ENCODE assay signal across 24 mouse cellular contexts in genomic region chr19:43792537-43792936, GRCm38 (mm10). TPM values are rescaled to one million over a fixed set of nuclear protein-coding genes. Genes with fewer than 3 reads are reported as not detected.
DNase-seq lines count a peak whose midpoint lies in the region; ATAC-seq and TF ChIP-seq lines count a peak whose summit lies in the region.
"Had no signal": no experiment of that assay in that cellular context is flagged by ENCODE, and none has a peak within 500 bp of the region (broad histone marks: within the 10 kb centered on the region; RNA-seq: fewer than 3 reads in every experiment).

No protein-coding gene starts in this region.

- no peak for TF ChIP-seq POLR2A in liver, adult 2 months (IDR thresholded peaks at IDR 0.05; ENCODE audit: extremely low read depth, insufficient read depth, low read length)

- H3K4me1 ChIP-seq in intestine, postnatal 0 days (replicated peaks; ENCODE audit: control insufficient read depth, insufficient read depth, low read length) = no peaks in the 10 kb centered on the region
- peaks cover 2% of the 10 kb centered on the region; the same call in 1 of the 2 replicates for H3K4me1 ChIP-seq in intestine, embryonic 16.5 days (ENCODE audit: control insufficient read depth, insufficient read depth, low read length)
- peaks cover 52% of the 10 kb centered on the region for H3K4me1 ChIP-seq in liver, adult 2 months (ENCODE audit: control insufficient read depth, insufficient read depth, low read length)
- H3K4me1 ChIP-seq in liver, embryonic 12.5 days = no peaks in the 10 kb centered on the region
- peaks cover 2% of the 10 kb centered on the region; the same call in 1 of the 2 replicates for H3K4me1 ChIP-seq in liver, embryonic 13.5 days (replicated peaks)
- no peaks in the 10 kb centered on the region for H3K4me1 ChIP-seq in liver, embryonic 11.5 days (replicated peaks; ENCODE audit: control insufficient read depth, insufficient read depth, low read length)
- no peaks in the 10 kb centered on the region for H3K4me1 ChIP-seq in liver, postnatal 0 days (ENCODE audit: insufficient read depth)

- no peak overlapping the region for H3K9ac ChIP-seq in intestine, postnatal 0 days (ENCODE audit: low read depth, low read length)
- H3K9ac ChIP-seq in intestine, embryonic 16.5 days (ENCODE audit: low read depth, low read length) = no peak overlapping the region
- H3K9ac ChIP-seq in liver, adult 2 months (ENCODE audit: low read depth, low read length) = peak overlapping the region; percentile 49; the same call in 1 of the 2 replicates
- H3K9ac ChIP-seq in liver, embryonic 12.5 days = no peak overlapping the region
- H3K9ac ChIP-seq in liver, embryonic 13.5 days = no peak overlapping the region
- no peak overlapping the region for H3K9ac ChIP-seq in liver, embryonic 11.5 days (ENCODE audit: low read depth, low read length)
- H3K9ac ChIP-seq in liver, postnatal 0 days (replicated peaks) = 0 out of 2 replicates have a peak overlapping the region, but pooled peaks have one; percentile 16

- peak; percentile 23 for ATAC-seq in intestine, postnatal 0 days
- no peak for ATAC-seq in intestine, embryonic 16.5 days
- ATAC-seq in liver, embryonic 12.5 days = no peak
- peak; percentile 21; the same call in 1 of the 2 replicates for ATAC-seq in liver, embryonic 13.5 days (ENCODE audit: low read depth)
- no peak for ATAC-seq in liver, embryonic 11.5 days (replicated peaks; ENCODE audit: low FRiP score)
- peak; percentile 58 for ATAC-seq in liver, postnatal 0 days
- ATAC-seq: activated CD4-positive, CD25-positive, alpha-beta regulatory T cell, adult 4 months; CD4-positive, CD25-positive, alpha-beta regulatory T cell, adult 4 months; Patski had no signal

- H3K27ac ChIP-seq in intestine, postnatal 0 days (ENCODE audit: low read depth, low read length) = no peak overlapping the region
- no peak overlapping the region for H3K27ac ChIP-seq in intestine, embryonic 16.5 days (ENCODE audit: low read length)
- peak overlapping the region; percentile 93 for H3K27ac ChIP-seq in liver, adult 2 months (replicated peaks; ENCODE audit: insufficient read depth, low read depth, low read length)
- no peak overlapping the region for H3K27ac ChIP-seq in liver, embryonic 12.5 days
- H3K27ac ChIP-seq in liver, embryonic 13.5 days = no peak overlapping the region
- no peak overlapping the region for H3K27ac ChIP-seq in liver, embryonic 11.5 days (ENCODE audit: low read depth, low read length)
- peak overlapping the region; percentile 82 for H3K27ac ChIP-seq in liver, postnatal 0 days (ENCODE audit: low read depth)

- H3K9me3 ChIP-seq in intestine, postnatal 0 days (ENCODE audit: control insufficient read depth) = no peaks in the 10 kb centered on the region
- H3K9me3 ChIP-seq in intestine, embryonic 16.5 days (ENCODE audit: control insufficient read depth, low read length) = no peaks in the 10 kb centered on the region
- H3K9me3 ChIP-seq in liver, embryonic 12.5 days (replicated peaks) = no peaks in the 10 kb centered on the region
- H3K9me3 ChIP-seq in liver, embryonic 13.5 days (replicated peaks) = no peaks in the 10 kb centered on the region
- H3K9me3 ChIP-seq in liver, embryonic 11.5 days (ENCODE audit: control insufficient read depth, low read length) = no peaks in the 10 kb centered on the region
- H3K9me3 ChIP-seq in liver, postnatal 0 days (ENCODE audit: low read length) = no peaks in the 10 kb centered on the region
- H3K9me3 ChIP-seq: G1E had no signal

- H3K4me3 ChIP-seq in intestine, postnatal 0 days (ENCODE audit: low read depth, low read length) = no peak overlapping the region
- H3K4me3 ChIP-seq in intestine, embryonic 16.5 days (ENCODE audit: low read length) = no peak overlapping the region
- no peak overlapping the region for H3K4me3 ChIP-seq in liver, adult 2 months (ENCODE audit: insufficient read depth, low read depth, low read length)
- no peak overlapping the region for H3K4me3 ChIP-seq in liver, embryonic 12.5 days
- no peak overlapping the region for H3K4me3 ChIP-seq in liver, embryonic 13.5 days (replicated peaks)
- H3K4me3 ChIP-seq in liver, embryonic 11.5 days (ENCODE audit: low read depth, low read length) = no peak overlapping the region
- H3K4me3 ChIP-seq in liver, postnatal 0 days (ENCODE audit: low read depth, low read length) = no peak overlapping the region

- H3K27me3 ChIP-seq in intestine, postnatal 0 days (replicated peaks; ENCODE audit: control insufficient read depth, insufficient read depth, low read length) = no peaks in the 10 kb centered on the region
- H3K27me3 ChIP-seq in intestine, embryonic 16.5 days (replicated peaks; ENCODE audit: control insufficient read depth, insufficient read depth, low read length) = no peaks in the 10 kb centered on the region
- no peaks in the 10 kb centered on the region for H3K27me3 ChIP-seq in liver, adult 2 months (ENCODE audit: control insufficient read depth, insufficient read depth, low read length)
- no peaks in the 10 kb centered on the region for H3K27me3 ChIP-seq in liver, embryonic 12.5 days (replicated peaks)
- no peaks in the 10 kb centered on the region for H3K27me3 ChIP-seq in liver, embryonic 13.5 days
- H3K27me3 ChIP-seq in liver, embryonic 11.5 days (replicated peaks; ENCODE audit: control insufficient read depth, insufficient read depth, low read length) = no peaks in the 10 kb centered on the region
- no peaks in the 10 kb centered on the region for H3K27me3 ChIP-seq in liver, postnatal 0 days (ENCODE audit: insufficient read depth, low read length)
- H3K27me3 ChIP-seq: CH12.LX had no signal

- H3K79me2 ChIP-seq in liver, adult 2 months (ENCODE audit: control insufficient read depth, insufficient read depth, low read length) = no peaks in the 10 kb centered on the region

- peak; percentile 84; the same call in 1 of the 2 replicates for TF ChIP-seq EP300 in liver, postnatal 0 days (IDR thresholded peaks at IDR 0.05; ENCODE audit: low read depth)

- WGBS in intestine, postnatal 0 days = 84% methylated on average over 4 of the region's 4 CpGs
- WGBS in intestine, embryonic 16.5 days = 90% methylated on average over 4 of the region's 4 CpGs
- 33% methylated on average over 4 of the region's 4 CpGs for WGBS in liver, adult 2 months
- WGBS in liver, embryonic 12.5 days (ENCODE audit: insufficient replicate concordance) = 68% methylated on average over 4 of the region's 4 CpGs
- 69% methylated on average over 4 of the region's 4 CpGs for WGBS in liver, embryonic 13.5 days (ENCODE audit: insufficient replicate concordance)
- WGBS in liver, embryonic 11.5 days = 84% methylated on average over 4 of the region's 4 CpGs
- 73% methylated on average over 4 of the region's 4 CpGs for WGBS in liver, postnatal 0 days (ENCODE audit: insufficient replicate concordance)

- H3K4me2 ChIP-seq in intestine, postnatal 0 days (replicated peaks; ENCODE audit: low read depth) = no peak overlapping the region
- no peak overlapping the region for H3K4me2 ChIP-seq in intestine, embryonic 16.5 days (ENCODE audit: low read depth, low read length)
- H3K4me2 ChIP-seq in liver, embryonic 12.5 days = no peak overlapping the region
- H3K4me2 ChIP-seq in liver, embryonic 13.5 days = no peak overlapping the region
- H3K4me2 ChIP-seq in liver, embryonic 11.5 days = no peak overlapping the region
- no peak overlapping the region for H3K4me2 ChIP-seq in liver, postnatal 0 days (ENCODE audit: low read depth, low read length)

- H3K36me3 ChIP-seq in intestine, postnatal 0 days (ENCODE audit: control insufficient read depth, insufficient read depth) = 0 out of 2 replicates have a peak, but pooled peaks cover 6% of the 10 kb centered on the region
- no peaks in the 10 kb centered on the region for H3K36me3 ChIP-seq in intestine, embryonic 16.5 days (ENCODE audit: control insufficient read depth, insufficient read depth, low read length)
- H3K36me3 ChIP-seq in liver, adult 2 months (ENCODE audit: control insufficient read depth, insufficient read depth, low read length) = peaks cover 35% of the 10 kb centered on the region
- no peaks in the 10 kb centered on the region for H3K36me3 ChIP-seq in liver, embryonic 12.5 days
- H3K36me3 ChIP-seq in liver, embryonic 13.5 days = no peaks in the 10 kb centered on the region
- no peaks in the 10 kb centered on the region for H3K36me3 ChIP-seq in liver, embryonic 11.5 days (ENCODE audit: control insufficient read depth, insufficient read depth, low read length)
- H3K36me3 ChIP-seq in liver, postnatal 0 days (replicated peaks; ENCODE audit: insufficient read depth, low read length) = peaks cover 6% of the 10 kb centered on the region; the same call in 1 of the 2 replicates
- H3K36me3 ChIP-seq: G1E had no signal

- peak; percentile 98 for DNase-seq in liver, adult 2 months (ENCODE audit: extremely low read depth, low read depth, low spot score)
- no peak for DNase-seq in liver, embryonic 13.5 days
- DNase-seq in liver, embryonic 11.5 days (ENCODE audit: low spot score) = no peak
- no peak for DNase-seq in liver, postnatal 0 days
- DNase-seq in liver = no peak
- DNase-seq: adrenal gland, adult 2 months; adrenal gland, adult 8-10 months; adrenal gland, postnatal 10 days; adrenal gland, postnatal 14 days; adrenal gland, postnatal 25 days; adrenal gland, postnatal 36 days; B cell, adult 2 months; cerebellum, adult 11 months; cerebellum, adult 11-12 months had no signal

- no peak for TF ChIP-seq CTCF in intestine, postnatal 0 days (IDR thresholded peaks at IDR 0.05; ENCODE audit: low read depth)
- TF ChIP-seq CTCF in liver, adult 2 months (IDR thresholded peaks at IDR 0.05; ENCODE audit: low read depth, low read length) = no peak
- no peak for TF ChIP-seq CTCF in liver, postnatal 0 days (IDR thresholded peaks at IDR 0.05; ENCODE audit: low read depth)

RNA-seq across cellular contexts. Expression of gene Abcc2, which starts 10.5 kb away (rescaled TPM):
- 90.5 and 129 TPM in 2 replicates for polyA plus RNA-seq in intestine, postnatal 0 days (2015; fragmentation: Nextera tagmentation; extraction: Ambion mirVana)
- 24.1 and 31.4 TPM in 2 replicates for polyA plus RNA-seq in intestine, embryonic 16.5 days (2015; fragmentation: Nextera tagmentation; extraction: Ambion mirVana)
- total RNA-seq in liver, adult 2 months (2014; rRNA removed) = 488 and 590 TPM in 2 replicates
- 230 and 298 TPM in 2 replicates for polyA plus RNA-seq in liver, adult 2 months (2012; rRNA removed)
- 8.2 and 8.8 TPM in 2 replicates for polyA plus RNA-seq in liver, embryonic 12.5 days (2016; fragmentation: Nextera tagmentation; extraction: Ambion mirVana)
- 8.5 and 8.9 TPM in 2 replicates for polyA plus RNA-seq in liver, embryonic 13.5 days (2015; fragmentation: Nextera tagmentation; extraction: Ambion mirVana)
- polyA plus RNA-seq in liver, embryonic 11.5 days (2014; fragmentation: Nextera tagmentation; extraction: Ambion mirVana) = 4.5 and 5.1 TPM in 2 replicates
- polyA plus RNA-seq in liver, postnatal 0 days (2015; fragmentation: Nextera tagmentation; extraction: Ambion mirVana) = 37.7 and 38.3 TPM in 2 replicates
- total RNA-seq: MEL had no signal
- polyA plus RNA-seq: activated CD4-positive, CD25-positive, alpha-beta regulatory T cell, adult 4 months; C2C12; CD4-positive, CD25-positive, alpha-beta regulatory T cell, adult 4 months; Patski had no signal

RNA-seq across cellular contexts. Expression of gene Cox15, which starts 39.7 kb away (rescaled TPM):
- polyA plus RNA-seq in intestine, postnatal 0 days (2015; fragmentation: Nextera tagmentation; extraction: Ambion mirVana) = 15.3 and 16.8 TPM in 2 replicates
- polyA plus RNA-seq in intestine, embryonic 16.5 days (2015; fragmentation: Nextera tagmentation; extraction: Ambion mirVana) = 18.6 and 21.7 TPM in 2 replicates
- 9.2 and 10.2 TPM in 2 replicates for total RNA-seq in liver, adult 2 months (2014; rRNA removed)
- 10.6 and 10.9 TPM in 2 replicates for polyA plus RNA-seq in liver, adult 2 months (2012; rRNA removed)
- 9.7 and 10.4 TPM in 2 replicates for polyA plus RNA-seq in liver, embryonic 12.5 days (2016; fragmentation: Nextera tagmentation; extraction: Ambion mirVana)
- polyA plus RNA-seq in liver, embryonic 13.5 days (2015; fragmentation: Nextera tagmentation; extraction: Ambion mirVana) = 7.0 TPM in 2 replicates
- 12.3 and 14.0 TPM in 2 replicates for polyA plus RNA-seq in liver, embryonic 11.5 days (2014; fragmentation: Nextera tagmentation; extraction: Ambion mirVana)
- 3.4 and 3.5 TPM in 2 replicates for polyA plus RNA-seq in liver, postnatal 0 days (2015; fragmentation: Nextera tagmentation; extraction: Ambion mirVana)

RNA-seq across cellular contexts. Expression of gene Cutc, which starts 39.7 kb away (rescaled TPM):
- 21.2 and 23.2 TPM in 2 replicates for polyA plus RNA-seq in intestine, postnatal 0 days (2015; fragmentation: Nextera tagmentation; extraction: Ambion mirVana)
- 23.5 and 25.6 TPM in 2 replicates for polyA plus RNA-seq in intestine, embryonic 16.5 days (2015; fragmentation: Nextera tagmentation; extraction: Ambion mirVana)
- total RNA-seq in liver, adult 2 months (2014; rRNA removed) = 17.0 and 17.8 TPM in 2 replicates
- 7.5 and 7.9 TPM in 2 replicates for polyA plus RNA-seq in liver, adult 2 months (2012; rRNA removed)
- polyA plus RNA-seq in liver, embryonic 12.5 days (2016; fragmentation: Nextera tagmentation; extraction: Ambion mirVana) = 14.5 and 16.5 TPM in 2 replicates
- 14.7 and 14.8 TPM in 2 replicates for polyA plus RNA-seq in liver, embryonic 13.5 days (2015; fragmentation: Nextera tagmentation; extraction: Ambion mirVana)
- 19.4 and 22.3 TPM in 2 replicates for polyA plus RNA-seq in liver, embryonic 11.5 days (2014; fragmentation: Nextera tagmentation; extraction: Ambion mirVana)
- 17.1 and 17.6 TPM in 2 replicates for polyA plus RNA-seq in liver, postnatal 0 days (2015; fragmentation: Nextera tagmentation; extraction: Ambion mirVana)

Comparison
In these comparisons a context has a peak if more than half of its experiments do, and no peak if none do; other contexts are left out.
1. ATAC-seq: peak in intestine, postnatal 0 days (single experiment), liver, embryonic 13.5 days (single experiment) and liver, postnatal 0 days (single experiment); none in intestine, embryonic 16.5 days (single experiment), liver, embryonic 12.5 days (single experiment) and liver, embryonic 11.5 days (single experiment).
2. H3K27ac ChIP-seq: peak in liver, adult 2 months (single experiment) and liver, postnatal 0 days (single experiment); none in intestine, postnatal 0 days (single experiment), intestine, embryonic 16.5 days (single experiment), liver, embryonic 12.5 days (single experiment), liver, embryonic 13.5 days (single experiment) and liver, embryonic 11.5 days (single experiment).
3. H3K9ac ChIP-seq: peak in liver, adult 2 months (single experiment) and liver, postnatal 0 days (single experiment); none in intestine, postnatal 0 days (single experiment), intestine, embryonic 16.5 days (single experiment), liver, embryonic 12.5 days (single experiment), liver, embryonic 13.5 days (single experiment) and liver, embryonic 11.5 days (single experiment).